ENCODE assay signal across 8 mouse cellular contexts in the genomic region with DNA sequence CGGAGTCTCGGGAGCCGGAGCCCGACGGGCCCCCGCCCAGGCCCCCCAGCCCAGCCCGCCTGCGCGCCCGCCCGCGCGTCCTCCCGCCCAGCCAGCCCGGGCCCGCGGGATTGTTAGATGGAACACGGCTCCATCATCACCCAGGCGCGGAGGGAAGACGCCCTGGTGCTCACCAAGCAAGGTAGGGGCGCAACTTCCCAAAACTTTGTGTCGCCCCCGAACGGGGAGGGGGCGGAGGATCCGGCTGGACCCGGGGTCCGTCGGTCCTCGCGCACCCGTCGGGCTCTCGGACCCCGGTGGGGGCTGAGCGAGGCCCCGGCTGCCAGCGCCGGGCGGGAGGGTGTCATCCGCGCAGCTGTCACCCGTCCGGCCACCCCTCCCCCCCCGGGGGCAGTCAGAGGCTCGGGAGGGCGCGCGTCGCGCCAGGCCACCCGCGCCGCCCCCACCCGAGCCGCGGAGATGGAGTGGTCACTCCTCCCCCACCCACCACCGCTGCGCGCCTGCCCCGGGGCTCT. TPM values are rescaled to one million over a fixed set of nuclear protein-coding genes. Genes with fewer than 3 reads are reported as not detected.
DNase-seq lines count a peak whose midpoint lies in the region; ATAC-seq and TF ChIP-seq lines count a peak whose summit lies in the region.

No protein-coding gene starts in this region.

- H3K9ac ChIP-seq in ES-Bruce4 (ENCODE audit: low read depth, poor library complexity, severe bottlenecking): peak overlapping the region; percentile 96
- peak overlapping the region; percentile 99 for H3K9ac ChIP-seq in heart, embryonic 11.5 days (ENCODE audit: low read depth, low read length)
- H3K9ac ChIP-seq in kidney, embryonic 15.5 days: peak overlapping the region; percentile 94

- no peak for TF ChIP-seq EP300 in ES-Bruce4 (IDR thresholded peaks at IDR 0.05; ENCODE audit: insufficient read depth, low read depth, low read length)

- TF ChIP-seq CTCF in ES-Bruce4 (IDR thresholded peaks at IDR 0.05; ENCODE audit: low read depth, low read length): no peak

- no peak for TF ChIP-seq POLR2A in ES-Bruce4 (IDR thresholded peaks at IDR 0.05; ENCODE audit: insufficient read depth, low read length)

- ATAC-seq in heart, embryonic 11.5 days (replicated peaks; ENCODE audit: insufficient number of reproducible peaks, low FRiP score, low TSS enrichment): peak; percentile 21
- peak; percentile 16 for ATAC-seq in kidney, embryonic 15.5 days (replicated peaks; ENCODE audit: low FRiP score)

- no peaks in the 10 kb centered on the region for H3K36me3 ChIP-seq in ES-Bruce4 (ENCODE audit: control insufficient read depth, insufficient read depth, low read length, poor library complexity, severe bottlenecking)
- H3K36me3 ChIP-seq in heart, embryonic 11.5 days (ENCODE audit: control insufficient read depth, insufficient read depth, low read length): no peaks in the 10 kb centered on the region
- no peaks in the 10 kb centered on the region for H3K36me3 ChIP-seq in kidney, embryonic 15.5 days

- H3K27ac ChIP-seq in ES-Bruce4 (ENCODE audit: insufficient read depth, low read length): 0 out of 2 replicates have a peak overlapping the region, but pooled peaks have one; percentile 60
- peak overlapping the region; percentile 98 for H3K27ac ChIP-seq in heart, embryonic 11.5 days (ENCODE audit: low read depth, low read length)
- peak overlapping the region; percentile 100 for H3K27ac ChIP-seq in kidney, embryonic 15.5 days

- WGBS in heart, embryonic 11.5 days (ENCODE audit: insufficient replicate concordance): under 1% methylated on average over 44 of the region's 62 CpGs
- WGBS in kidney, embryonic 15.5 days: under 1% methylated on average over 40 of the region's 62 CpGs

- no peaks in the 10 kb centered on the region for H3K9me3 ChIP-seq in ES-Bruce4 (replicated peaks; ENCODE audit: control insufficient read depth, insufficient read depth, low read length, poor library complexity, severe bottlenecking)
- no peaks in the 10 kb centered on the region for H3K9me3 ChIP-seq in heart, embryonic 11.5 days (replicated peaks; ENCODE audit: control insufficient read depth, low read length)
- H3K9me3 ChIP-seq in kidney, embryonic 15.5 days (replicated peaks): no peaks in the 10 kb centered on the region

- peak; percentile 61 for DNase-seq in 3134 (ENCODE audit: extremely low read depth, insufficient read length, low spot score)
- DNase-seq in cerebellum, postnatal 25 days: peak; percentile 80 to 88
- DNase-seq in lung, postnatal 14 days: peak; percentile 76
- peak; percentile 35 to 41 for DNase-seq in spleen, postnatal 14 days (ENCODE audit: low spot score in 2 of 2)
- no peak for DNase-seq in c-Kit-positive CD71-positive TER-119-positive erythroid progenitor cells, embryonic 14.5 days (ENCODE audit: low spot score)

- peak overlapping the region; percentile 98 for H3K4me3 ChIP-seq in ES-Bruce4 (ENCODE audit: low read depth, low read length)
- peak overlapping the region; percentile 85 for H3K4me3 ChIP-seq in heart, embryonic 11.5 days (ENCODE audit: low read depth, low read length)
- peak overlapping the region; percentile 90 for H3K4me3 ChIP-seq in kidney, embryonic 15.5 days (replicated peaks)

- peak overlapping the region; percentile 81 for H3K4me2 ChIP-seq in heart, embryonic 11.5 days
- peak overlapping the region; percentile 90 for H3K4me2 ChIP-seq in kidney, embryonic 15.5 days

- no peaks in the 10 kb centered on the region for H3K27me3 ChIP-seq in ES-Bruce4 (ENCODE audit: control insufficient read depth, insufficient read depth, low read length, poor library complexity, severe bottlenecking)
- H3K27me3 ChIP-seq in heart, embryonic 11.5 days (ENCODE audit: control insufficient read depth, insufficient read depth, low read length): no peaks in the 10 kb centered on the region
- H3K27me3 ChIP-seq in kidney, embryonic 15.5 days: no peaks in the 10 kb centered on the region

- peaks cover 6% of the 10 kb centered on the region for H3K4me1 ChIP-seq in ES-Bruce4 (ENCODE audit: control insufficient read depth, insufficient read depth, low read length)
- peaks cover 43% of the 10 kb centered on the region for H3K4me1 ChIP-seq in heart, embryonic 11.5 days (ENCODE audit: control insufficient read depth, insufficient read depth, low read length)
- peaks cover 60% of the 10 kb centered on the region for H3K4me1 ChIP-seq in kidney, embryonic 15.5 days

RNA-seq across cellular contexts. Expression of a gene that starts 0.7 kb away (rescaled TPM):
- polyA plus RNA-seq in ES-Bruce4 (2011; ENCODE audit: insufficient read depth, insufficient read length, low read depth, missing spikeins): 60.9 and 62.0 TPM in 2 replicates
- 47.3 and 47.6 TPM in 2 replicates for polyA plus RNA-seq in heart, embryonic 11.5 days (2014; fragmentation: Nextera tagmentation; extraction: Ambion mirVana)
- 67.5 and 73.2 TPM in 2 replicates for polyA plus RNA-seq in kidney, embryonic 15.5 days (2015; fragmentation: Nextera tagmentation; extraction: Ambion mirVana)

RNA-seq across cellular contexts. Expression of a gene that starts 21.3 kb away (rescaled TPM):
- polyA plus RNA-seq in ES-Bruce4 (2011; ENCODE audit: insufficient read depth, insufficient read length, low read depth, missing spikeins): 0.19 and 0.78 TPM in 2 replicates
- 0.13 and 0.34 TPM in 2 replicates for polyA plus RNA-seq in heart, embryonic 11.5 days (2014; fragmentation: Nextera tagmentation; extraction: Ambion mirVana)
- 0.10 and 0.36 TPM in 2 replicates for polyA plus RNA-seq in kidney, embryonic 15.5 days (2015; fragmentation: Nextera tagmentation; extraction: Ambion mirVana)

RNA-seq across cellular contexts. Expression of a gene that starts 51.5 kb away (rescaled TPM):
- 40.6 and 47.9 TPM in 2 replicates for polyA plus RNA-seq in ES-Bruce4 (2011; ENCODE audit: insufficient read depth, insufficient read length, low read depth, missing spikeins)
- polyA plus RNA-seq in heart, embryonic 11.5 days (2014; fragmentation: Nextera tagmentation; extraction: Ambion mirVana): 91.1 and 97.1 TPM in 2 replicates
- 96.4 and 99.7 TPM in 2 replicates for polyA plus RNA-seq in kidney, embryonic 15.5 days (2015; fragmentation: Nextera tagmentation; extraction: Ambion mirVana)
